Mouse (Mus musculus): ENCODE measurements around the gene Pard3b. TPM values are rescaled to one million over a fixed set of nuclear protein-coding genes. Genes with fewer than 3 reads are reported as not detected.
"Not testable (repeated sequence)": the region's sequence is repeated elsewhere in the genome, so short reads cannot be mapped to it uniquely, and the experiment has no call there.

Gene Pard3b
- polyA plus RNA-seq, 1 experiment, result not detected

GRCm38 (mm10) chr1:62579024-62579765 is 940.6 kb downstream of the Pard3b start:
- TF ChIP-seq POLR2A (IDR thresholded peaks at IDR 0.05; ENCODE audit: insufficient read depth, low read depth, low read length), result no peak
- TF ChIP-seq CTCF (IDR thresholded peaks at IDR 0.05; ENCODE audit: insufficient read depth, low read depth, low read length), result no peak
- WGBS, result 82% methylated on average over 7 of the region's 7 CpGs
- H3K4me3 ChIP-seq (ENCODE audit: insufficient read depth, low read depth, low read length), result no peak overlapping the region
- H3K27ac ChIP-seq (ENCODE audit: insufficient read depth, low read depth, low read length), result no peak overlapping the region
- no peaks in the 10 kb centered on the region for H3K4me1 ChIP-seq (ENCODE audit: control insufficient read depth, insufficient read depth, low read length)

GRCm38 (mm10) chr1:62580314-62580935 is 941.8 kb downstream of the Pard3b start:
- 79% methylated on average over 4 of the region's 4 CpGs for WGBS
- Histone ChIP-seq H3K4me1 (ENCODE audit: control insufficient read depth, insufficient read depth, low read length) (no peaks in the 10 kb centered on the region), H3K4me3 (ENCODE audit: insufficient read depth, low read depth, low read length) (no peak overlapping the region), H3K27ac (ENCODE audit: insufficient read depth, low read depth, low read length) (no peak overlapping the region)
- no peak for TF ChIP-seq POLR2A (IDR thresholded peaks at IDR 0.05; ENCODE audit: insufficient read depth, low read depth, low read length)
- TF ChIP-seq CTCF (IDR thresholded peaks at IDR 0.05; ENCODE audit: insufficient read depth, low read depth, low read length), result no peak

DNA sequence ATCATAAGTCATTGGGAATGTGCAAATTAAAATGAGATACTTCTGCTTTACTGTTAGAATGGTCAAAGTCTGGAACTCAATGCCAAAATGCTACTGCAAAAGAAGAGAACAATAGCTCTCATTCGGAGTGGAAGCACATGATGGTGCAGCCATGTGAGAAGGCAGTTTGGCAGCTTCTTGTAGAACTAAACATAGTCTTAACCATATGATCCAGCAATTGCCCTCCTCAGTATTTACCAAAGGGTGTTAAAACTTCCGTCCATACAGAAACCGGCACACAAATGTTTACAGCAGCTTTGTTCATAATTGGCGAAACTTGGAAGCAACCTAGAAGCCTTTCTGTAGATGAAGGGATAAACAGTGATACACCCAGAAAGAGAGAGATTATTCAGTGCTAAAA is 943.9 kb downstream of the Pard3b start:
- no peak overlapping the region for H3K27ac ChIP-seq (ENCODE audit: insufficient read depth, low read depth, low read length)
- H3K4me1 ChIP-seq (ENCODE audit: control insufficient read depth, insufficient read depth, low read length), result no peaks in the 10 kb centered on the region
- WGBS, result 62% methylated on average over 4 of the region's 4 CpGs
- TF ChIP-seq POLR2A (IDR thresholded peaks at IDR 0.05; ENCODE audit: insufficient read depth, low read depth, low read length), result no peak
- no peak for TF ChIP-seq CTCF (IDR thresholded peaks at IDR 0.05; ENCODE audit: insufficient read depth, low read depth, low read length)
- no peak overlapping the region for H3K4me3 ChIP-seq (ENCODE audit: insufficient read depth, low read depth, low read length)

- Histone ChIP-seq H3K4me3 (ENCODE audit: insufficient read depth, low read depth, low read length) (no peak overlapping the region), H3K4me1 (ENCODE audit: control insufficient read depth, insufficient read depth, low read length) (no peaks in the 10 kb centered on the region), H3K27ac (ENCODE audit: insufficient read depth, low read depth, low read length) (no peak overlapping the region)
- TF ChIP-seq POLR2A (IDR thresholded peaks at IDR 0.05; ENCODE audit: insufficient read depth, low read depth, low read length) (no peak), CTCF (IDR thresholded peaks at IDR 0.05; ENCODE audit: insufficient read depth, low read depth, low read length) (no peak)
- 88% methylated on average over 6 of the region's 6 CpGs for WGBS
These were observed 948.9 kb downstream of the Pard3b start for GRCm38 (mm10) chr1:62587536-62587935.

DNA sequence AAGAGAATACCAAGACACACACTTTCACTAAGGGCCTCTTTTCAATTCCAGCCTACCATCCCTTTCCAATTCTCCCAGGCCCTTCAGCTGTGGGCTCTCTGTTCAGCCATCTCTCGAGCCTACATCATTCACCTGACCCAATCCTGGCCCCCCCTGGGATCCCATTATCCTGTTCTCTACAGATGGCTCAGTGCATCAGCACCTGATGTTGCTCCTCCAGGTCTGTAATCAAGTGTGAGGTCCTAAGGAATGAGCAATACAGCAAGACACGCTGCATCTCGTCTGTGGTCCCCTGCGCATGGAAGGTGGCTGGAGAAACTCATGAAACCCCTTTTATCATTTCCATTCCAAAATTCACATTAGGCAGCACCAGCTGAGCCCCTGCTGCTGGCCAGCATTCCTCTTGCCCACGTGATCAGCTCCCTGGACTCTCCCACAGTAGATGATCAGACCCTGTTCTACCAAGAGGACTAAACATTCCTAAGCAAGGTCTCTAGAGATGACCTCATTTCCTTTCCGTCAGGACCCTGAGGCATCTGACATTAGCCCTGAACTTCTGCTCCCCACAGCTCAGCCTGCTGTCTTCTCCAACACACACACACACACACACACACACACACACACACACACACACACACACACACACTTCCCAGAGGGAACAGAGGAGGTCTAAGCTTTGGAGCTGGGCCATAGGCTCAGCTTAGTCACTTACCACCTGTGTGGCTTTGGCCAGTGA is 952.8 kb downstream of the Pard3b start:
- H3K27ac ChIP-seq (ENCODE audit: insufficient read depth, low read depth, low read length), result no peak overlapping the region
- WGBS, result 86% methylated on average over 6 of the region's 6 CpGs
- no peak overlapping the region for H3K4me3 ChIP-seq (ENCODE audit: insufficient read depth, low read depth, low read length)
- no peak for TF ChIP-seq CTCF (IDR thresholded peaks at IDR 0.05; ENCODE audit: insufficient read depth, low read depth, low read length)
- no peak for TF ChIP-seq POLR2A (IDR thresholded peaks at IDR 0.05; ENCODE audit: insufficient read depth, low read depth, low read length)
- no peaks in the 10 kb centered on the region for H3K4me1 ChIP-seq (ENCODE audit: control insufficient read depth, insufficient read depth, low read length)

- 78% methylated on average over 3 of the region's 3 CpGs for WGBS
- no peaks in the 10 kb centered on the region for H3K4me1 ChIP-seq (ENCODE audit: control insufficient read depth, insufficient read depth, low read length)
- no peak for TF ChIP-seq POLR2A (IDR thresholded peaks at IDR 0.05; ENCODE audit: insufficient read depth, low read depth, low read length)
- TF ChIP-seq CTCF (IDR thresholded peaks at IDR 0.05; ENCODE audit: insufficient read depth, low read depth, low read length), result no peak
- no peak overlapping the region for H3K27ac ChIP-seq (ENCODE audit: insufficient read depth, low read depth, low read length)
- H3K4me3 ChIP-seq (ENCODE audit: insufficient read depth, low read depth, low read length), result no peak overlapping the region
These were observed 956.8 kb downstream of the Pard3b start for GRCm38 (mm10) chr1:62595401-62595800.

- TF ChIP-seq POLR2A (IDR thresholded peaks at IDR 0.05; ENCODE audit: insufficient read depth, low read depth, low read length) (no peak), CTCF (IDR thresholded peaks at IDR 0.05; ENCODE audit: insufficient read depth, low read depth, low read length) (no peak)
- Histone ChIP-seq H3K4me1 (ENCODE audit: control insufficient read depth, insufficient read depth, low read length) (no peaks in the 10 kb centered on the region), H3K27ac (ENCODE audit: insufficient read depth, low read depth, low read length) (no peak overlapping the region), H3K4me3 (ENCODE audit: insufficient read depth, low read depth, low read length) (no peak overlapping the region)
- WGBS, result 71% methylated on average over 5 of the region's 5 CpGs
These were observed 959.3 kb downstream of the Pard3b start for GRCm38 (mm10) chr1:62597751-62598400.

GRCm38 (mm10) chr1:62598551-62598950 is 959.9 kb downstream of the Pard3b start:
- WGBS, result 83% methylated on average over 5 of the region's 5 CpGs
- H3K4me1 ChIP-seq (ENCODE audit: control insufficient read depth, insufficient read depth, low read length), result no peaks in the 10 kb centered on the region
- H3K4me3 ChIP-seq (ENCODE audit: insufficient read depth, low read depth, low read length), result no peak overlapping the region
- H3K27ac ChIP-seq (ENCODE audit: insufficient read depth, low read depth, low read length), result no peak overlapping the region
- TF ChIP-seq POLR2A (IDR thresholded peaks at IDR 0.05; ENCODE audit: insufficient read depth, low read depth, low read length) (no peak), CTCF (IDR thresholded peaks at IDR 0.05; ENCODE audit: insufficient read depth, low read depth, low read length) (no peak)

GRCm38 (mm10) chr1:62604644-62605043 is 966.0 kb downstream of the Pard3b start:
- H3K27ac ChIP-seq (ENCODE audit: insufficient read depth, low read depth, low read length); H3K4me1 ChIP-seq (ENCODE audit: control insufficient read depth, insufficient read depth, low read length); H3K4me3 ChIP-seq (ENCODE audit: insufficient read depth, low read depth, low read length): not testable (repeated sequence)
- 100% methylated on average over 1 of the region's 1 CpGs for WGBS
